Mouse (Mus musculus) gastrocnemius, postnatal 14 days (tissue): ENCODE results near the gene Hmgb1. TPM values are rescaled to one million over a fixed set of nuclear protein-coding genes. Genes with fewer than 3 reads are reported as not detected.
A peak's percentile ranks its signal among the peaks of the same experiment; 100 is the strongest.

Experiments
- DNase-seq: peaks from one replicate; pipeline ENCODE4 v3.0.0; 2021; ENCODE audit warnings: mixed read lengths
- intact Hi-C: fragments of 180-260 bp; cut with DNase I; formaldehyde crosslinking; loops from one replicate; pipeline ENCODE4 v1.15.1; 2025; ENCODE audit warnings: low total_unique reads
- total RNA-seq, 2 experiments: library from RNA; stranded (reverse); gene quantifications; 2 replicates each; pipeline ENCODE4 v1.2.3; 2021

The Hmgb1 gene
- total RNA-seq, 2 experiments from 2014 or later: 125 to 131 TPM

DNA sequence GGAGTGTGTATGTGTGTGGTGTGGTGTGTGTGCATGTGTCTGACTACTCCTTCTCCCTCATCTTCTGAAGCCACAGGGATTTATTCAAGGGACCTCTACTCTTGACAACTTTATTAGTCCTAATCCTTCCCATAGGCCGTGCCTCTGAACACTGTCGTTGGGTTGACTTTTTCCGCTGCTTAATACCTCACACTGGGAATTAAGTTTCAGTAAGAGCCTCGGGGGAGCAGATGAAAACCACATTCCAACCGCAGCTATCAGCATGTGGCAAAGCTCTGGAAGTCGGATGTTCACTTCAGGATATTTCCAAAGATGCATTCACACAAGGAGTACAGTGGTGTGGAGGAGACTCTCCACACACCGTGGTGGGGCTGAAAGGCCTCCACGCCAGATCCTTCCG, 69.7 kb downstream of the Hmgb1 start:
- intact Hi-C loops: no loop called here
- DNase-seq: peak; percentile 1

DNA sequence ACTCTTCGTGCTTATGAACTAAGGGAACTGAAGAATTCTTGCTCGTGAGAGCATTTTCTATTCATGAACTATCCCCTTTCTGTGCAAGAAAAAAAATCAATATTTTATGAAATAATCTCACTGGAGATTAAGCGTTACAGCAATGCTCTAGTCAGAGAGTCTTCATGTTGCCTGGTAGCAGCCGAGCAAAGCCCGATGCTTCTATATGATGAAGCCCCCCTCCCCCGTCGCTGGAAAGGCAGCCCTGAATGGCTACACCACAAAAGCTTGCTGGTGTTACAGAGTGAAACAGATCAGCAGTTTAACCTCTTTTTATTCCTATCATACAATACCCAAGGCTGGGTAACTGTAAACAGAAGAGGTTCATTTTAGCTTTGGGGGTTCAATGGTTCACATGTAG, 70.3 kb downstream of the Hmgb1 start:
- no peak for DNase-seq
- intact Hi-C loops: no loop called here

DNA sequence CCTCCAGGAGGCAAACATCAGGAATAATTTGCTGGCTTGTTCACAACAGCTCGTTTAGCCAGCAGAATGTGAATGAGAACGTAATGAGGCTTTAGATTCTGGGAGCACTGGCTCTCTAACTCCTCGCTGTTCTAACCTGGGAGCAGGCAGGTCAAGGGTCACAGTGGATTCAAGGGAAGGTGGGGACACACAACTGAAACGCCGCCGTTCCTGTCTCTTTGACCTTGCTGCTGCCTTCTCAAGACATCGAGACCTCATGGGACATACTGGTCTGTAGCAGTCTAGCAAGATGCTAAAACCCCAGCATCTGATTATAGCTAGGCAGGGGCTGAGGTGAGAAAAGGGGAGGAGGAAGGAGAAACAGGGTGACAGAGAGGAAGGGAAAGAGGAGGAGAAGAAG, 70.8 kb downstream of the Hmgb1 start:
- intact Hi-C loops: no loop called here
- DNase-seq: peak; percentile 0

DNA sequence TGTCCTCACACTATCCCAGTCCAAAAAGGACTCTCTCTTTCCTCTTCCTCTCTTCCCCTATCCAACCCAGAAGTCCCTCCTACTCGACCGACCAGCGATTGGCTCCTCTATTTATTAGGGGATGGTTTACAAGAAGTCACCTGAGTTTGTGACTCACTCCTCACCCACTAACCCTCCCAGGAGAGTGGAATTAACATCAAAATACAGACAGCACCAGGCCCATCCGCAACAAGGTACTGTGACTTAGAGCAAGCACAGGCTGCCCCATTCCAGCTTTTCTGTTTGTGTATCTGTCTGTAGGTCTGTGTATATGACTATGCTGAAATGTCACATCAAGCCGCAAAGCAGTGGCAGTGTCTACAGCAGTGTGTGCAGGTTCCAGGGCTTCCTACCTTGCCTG, 71.7 kb downstream of the Hmgb1 start:
- no peak for DNase-seq
- intact Hi-C loops: no loop called here

DNA sequence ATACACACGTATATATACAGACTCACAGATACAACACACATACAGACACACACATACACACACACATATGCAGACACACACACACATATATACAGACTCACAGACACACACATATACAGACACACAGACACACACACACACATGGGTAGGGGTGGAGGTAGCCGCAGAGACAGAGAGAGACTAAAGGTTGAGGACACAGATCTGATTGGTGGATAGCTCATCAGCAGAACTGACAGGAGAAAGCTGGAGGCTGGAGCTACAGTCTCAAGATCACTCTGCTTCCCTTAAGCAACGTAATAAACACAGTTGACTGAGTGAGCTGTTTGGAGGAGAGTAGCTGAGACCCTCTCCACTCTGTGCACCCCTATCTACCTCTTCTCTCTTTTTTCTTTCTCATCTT, 75.1 kb downstream of the Hmgb1 start:
- intact Hi-C loops: no loop called here
- no peak for DNase-seq

DNA sequence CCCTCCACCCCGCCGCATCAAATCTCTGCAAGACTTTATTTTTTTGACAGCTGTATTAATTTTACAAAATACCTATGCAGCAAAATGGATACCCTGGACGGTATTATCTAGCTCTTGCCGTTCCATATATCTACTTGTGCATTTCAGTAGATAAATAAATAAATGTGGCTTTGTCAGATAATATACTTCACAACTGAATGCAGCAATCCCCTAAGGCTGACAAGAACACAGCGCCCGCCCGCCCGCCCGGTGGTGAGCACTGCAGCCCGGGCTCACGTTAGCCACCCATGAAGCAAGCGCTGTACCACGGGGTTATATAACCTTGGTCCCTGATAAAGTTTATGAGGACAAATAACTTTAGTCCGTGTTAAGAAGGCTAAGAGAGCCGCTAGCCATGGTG, 76.1 kb downstream of the Hmgb1 start:
- intact Hi-C loops: no loop called here
- DNase-seq: no peak

DNA sequence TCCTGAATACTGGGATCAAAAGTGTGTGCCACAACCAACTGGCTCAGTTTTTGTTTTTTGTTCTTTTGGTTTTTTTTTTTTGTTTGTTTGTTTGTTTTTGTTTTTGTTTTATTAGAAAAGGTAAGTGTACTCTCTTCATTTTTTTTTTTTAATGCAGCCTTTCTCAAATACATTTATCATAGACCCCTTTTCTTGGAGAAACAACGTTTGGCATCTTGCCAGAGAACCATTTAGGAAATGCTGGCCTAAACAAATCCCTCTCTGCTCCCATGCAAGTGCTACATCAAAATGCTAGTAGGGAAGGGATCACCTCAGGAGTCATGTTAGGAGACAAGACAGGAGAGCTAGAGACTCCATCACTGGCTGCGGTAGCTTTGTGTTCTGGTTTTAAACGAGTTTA, 76.7 kb downstream of the Hmgb1 start:
- no peak for DNase-seq
- intact Hi-C loops: no loop called here

DNA sequence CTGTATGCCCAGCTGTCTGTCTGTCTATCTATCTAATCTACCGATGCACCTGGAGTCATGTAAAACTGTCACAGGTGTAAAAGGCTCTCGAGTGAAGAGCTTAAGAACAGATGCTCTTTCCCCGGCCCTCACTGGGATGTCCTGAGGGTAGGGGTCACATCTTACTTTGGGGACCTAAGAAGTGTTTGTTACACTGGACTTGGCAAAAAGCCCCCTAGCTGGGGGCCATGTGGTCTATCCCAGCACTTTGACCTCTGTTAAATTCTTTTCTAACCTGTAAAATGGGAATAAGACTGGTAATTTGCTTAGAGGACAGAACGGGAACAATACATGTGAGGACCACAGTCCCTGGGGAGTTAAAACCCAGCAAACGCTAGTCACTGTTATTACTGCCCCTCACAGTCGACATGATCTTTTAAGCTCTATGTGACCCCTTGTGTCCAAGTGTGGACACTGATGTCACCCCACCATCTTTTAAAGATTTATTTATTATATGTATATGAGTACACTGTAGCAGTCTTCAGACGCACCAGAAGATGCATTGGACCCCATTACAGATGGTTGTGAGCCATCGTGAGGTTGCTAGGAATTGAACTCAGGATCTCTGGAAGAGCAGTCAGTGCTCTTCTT, 80.1 kb downstream of the Hmgb1 start:
- intact Hi-C loops: no loop called here
- peak; percentile 0 for DNase-seq

DNA sequence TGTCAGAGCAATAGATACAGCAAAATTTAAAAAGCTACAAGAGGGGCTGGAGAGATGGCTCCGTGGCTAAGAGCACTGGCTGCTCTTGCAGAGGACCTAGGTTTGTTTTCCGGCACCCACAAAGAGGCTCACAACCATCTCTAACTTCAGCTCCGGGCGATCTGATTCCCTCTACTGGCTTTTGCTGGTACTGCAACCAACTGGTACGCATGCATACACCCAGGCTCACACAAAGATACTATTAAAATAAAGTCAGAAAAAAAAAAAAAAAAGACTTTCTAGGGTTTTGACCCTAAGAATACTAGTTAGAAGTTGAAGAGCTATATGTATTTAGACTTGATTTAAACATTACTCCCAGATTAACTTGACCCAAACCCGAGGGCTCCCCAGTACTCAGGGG, 82.4 kb downstream of the Hmgb1 start:
- intact Hi-C loops: no loop called here
- no peak for DNase-seq

DNA sequence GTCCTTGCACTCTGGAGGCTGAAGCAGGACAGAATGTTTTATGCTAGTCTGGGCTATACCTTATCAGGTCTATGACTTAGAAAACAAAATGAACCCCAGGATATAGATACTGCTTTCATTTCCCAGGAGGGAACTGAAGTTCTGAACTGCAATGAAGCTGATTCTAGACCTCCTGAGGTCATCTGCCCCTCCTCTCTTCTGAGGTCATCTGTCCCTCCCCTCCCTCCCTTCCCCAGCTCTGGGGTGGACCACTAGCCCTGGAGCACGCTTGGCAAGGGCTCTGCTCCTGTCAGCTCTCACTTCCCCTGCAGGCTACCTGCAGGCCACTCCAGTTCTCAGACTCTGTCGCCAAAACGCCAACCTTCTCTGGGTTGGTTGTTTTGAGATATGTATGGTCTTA, 84.2 kb downstream of the Hmgb1 start:
- intact Hi-C loops: no loop called here
- no peak for DNase-seq

DNA sequence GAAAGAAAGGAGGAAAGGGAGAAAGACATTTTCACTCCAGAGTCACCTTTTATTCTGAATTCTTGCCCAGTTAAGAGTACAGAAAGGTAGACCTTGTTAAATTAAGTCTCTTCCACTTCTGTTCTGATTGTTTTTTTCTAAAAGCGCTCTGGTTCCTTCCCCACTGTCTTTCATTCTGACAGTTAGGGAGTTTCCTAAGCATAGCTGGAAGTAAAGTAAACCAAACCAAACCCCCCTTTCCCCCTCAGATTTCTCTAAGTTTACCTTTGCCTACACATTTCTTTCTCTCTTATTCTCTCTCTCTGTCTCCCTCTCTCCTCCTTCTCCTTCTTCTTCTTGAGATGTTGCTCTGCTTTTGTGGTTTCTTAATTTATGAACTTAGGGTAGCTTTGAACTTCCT, 85.3 kb downstream of the Hmgb1 start:
- no peak for DNase-seq
- intact Hi-C loops: no loop called here

DNA sequence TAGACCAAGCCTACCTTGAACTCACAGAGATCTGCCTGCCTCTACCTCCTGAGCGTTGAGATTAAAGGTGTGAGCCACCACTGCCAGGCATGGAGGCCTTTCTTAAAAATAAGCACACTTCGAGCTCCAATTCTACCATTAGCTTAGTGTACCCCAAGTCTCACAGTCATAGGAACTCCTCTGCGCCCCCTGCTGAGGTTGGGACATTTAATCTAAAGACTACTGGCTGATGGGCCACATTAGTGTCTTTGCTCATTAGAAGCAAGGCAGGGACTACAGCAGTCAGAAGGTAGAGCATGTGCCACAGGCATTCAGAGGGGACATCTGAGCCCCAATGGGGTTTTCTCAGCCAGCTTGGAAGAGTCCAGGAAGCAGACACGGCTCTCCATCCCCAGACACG, 86.4 kb downstream of the Hmgb1 start:
- intact Hi-C loops: no loop called here
- DNase-seq: no peak

DNA sequence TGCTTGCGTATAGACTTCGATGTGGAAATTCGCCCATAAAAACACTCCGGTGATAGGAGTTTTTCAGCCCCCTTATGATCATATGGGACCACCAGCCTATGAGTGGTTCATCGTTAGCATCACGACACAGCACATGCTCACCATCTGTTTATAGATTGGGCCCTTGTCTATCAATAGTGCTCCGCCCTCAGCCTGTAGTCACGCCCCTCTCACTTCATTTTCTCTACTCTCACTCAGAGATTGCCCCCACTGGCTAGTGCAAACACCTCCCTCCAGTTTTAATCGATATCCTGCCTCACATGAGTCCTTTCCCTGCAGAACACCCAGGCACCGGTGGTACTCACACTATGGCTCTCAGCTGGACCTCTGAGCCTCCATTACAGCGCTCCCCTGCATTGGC, 88.0 kb downstream of the Hmgb1 start:
- intact Hi-C loops: no loop called here
- no peak for DNase-seq

DNA sequence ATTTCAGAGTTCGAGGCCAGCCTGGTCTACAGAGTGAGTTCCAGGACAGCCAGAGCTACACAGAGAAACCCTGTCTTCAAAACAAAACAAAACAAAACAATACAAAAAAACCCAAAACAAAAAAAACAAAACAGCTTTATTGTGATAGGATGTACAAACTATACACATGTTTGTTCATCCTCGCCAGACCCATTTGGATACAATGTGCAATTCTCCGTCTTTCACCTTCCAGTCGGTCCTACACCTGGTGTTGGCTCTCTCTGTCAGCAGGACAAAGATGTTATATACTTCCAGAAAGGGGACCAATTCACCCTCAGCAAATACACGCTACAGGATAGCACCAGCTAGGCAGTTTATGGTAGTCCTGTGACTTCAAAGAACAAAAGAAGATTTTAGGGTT, 91.4 kb downstream of the Hmgb1 start:
- no peak for DNase-seq
- intact Hi-C loops: no loop called here

DNA sequence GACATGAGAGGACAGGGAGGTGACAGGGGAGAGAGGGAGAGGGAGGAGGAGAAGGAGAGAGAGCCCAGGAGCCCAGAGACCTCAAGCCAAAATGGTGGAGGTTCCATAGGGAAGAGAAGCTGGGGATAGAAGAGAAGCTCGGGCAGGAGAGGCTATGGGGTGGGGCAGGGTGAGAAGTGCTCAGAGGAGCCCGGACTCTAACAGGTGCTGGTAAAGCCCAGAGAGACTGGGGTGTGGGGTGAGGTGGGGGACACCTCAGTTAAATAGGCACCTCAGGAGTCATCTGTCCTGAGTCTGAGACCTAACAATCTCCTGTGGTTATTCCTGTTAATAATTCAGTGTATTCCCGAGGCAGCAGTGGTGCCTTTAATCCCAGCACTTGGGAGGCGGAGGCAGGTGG, 91.8 kb downstream of the Hmgb1 start:
- intact Hi-C loops: no loop called here
- DNase-seq: no peak

DNA sequence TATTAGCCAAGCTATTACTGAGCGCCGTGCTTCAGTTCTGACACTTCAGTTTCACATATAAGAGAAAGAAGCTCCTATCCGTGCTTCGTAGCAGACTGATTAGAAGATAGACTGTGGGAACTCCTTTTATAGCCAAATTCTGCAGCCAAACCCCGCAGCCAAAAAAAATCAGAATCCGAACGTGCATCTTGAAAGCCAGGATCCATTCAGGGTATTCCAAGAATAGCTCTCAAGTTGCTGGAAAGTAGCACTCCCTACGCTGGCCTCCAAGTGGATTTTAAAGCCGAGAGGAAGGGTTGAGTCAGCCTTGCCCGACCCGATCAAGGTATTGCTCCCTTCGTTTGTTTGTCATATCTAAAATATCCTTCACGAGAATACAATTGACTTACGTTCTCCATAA, 93.0 kb downstream of the Hmgb1 start:
- intact Hi-C loops: no loop called here
- DNase-seq: no peak

DNA sequence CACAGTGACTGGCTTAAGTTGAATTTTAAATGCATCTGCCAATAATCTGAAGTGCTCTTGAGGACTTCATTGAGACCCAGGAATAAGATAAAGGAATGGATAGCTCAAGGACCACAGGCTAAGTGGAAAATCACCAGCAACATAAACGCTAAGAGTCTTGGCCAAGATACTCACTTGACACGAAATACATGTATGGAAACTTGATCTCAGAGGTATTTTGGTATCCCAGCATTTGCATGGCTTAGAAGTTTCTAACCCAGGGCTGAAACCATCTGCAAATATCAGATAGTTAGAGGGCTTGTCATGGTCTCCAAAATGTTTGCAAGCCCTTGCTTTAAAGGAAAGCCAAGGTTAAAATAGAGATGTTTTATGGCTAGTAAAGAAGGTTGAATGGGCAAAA, 94.4 kb downstream of the Hmgb1 start:
- DNase-seq: no peak
- intact Hi-C loops: no loop called here

DNA sequence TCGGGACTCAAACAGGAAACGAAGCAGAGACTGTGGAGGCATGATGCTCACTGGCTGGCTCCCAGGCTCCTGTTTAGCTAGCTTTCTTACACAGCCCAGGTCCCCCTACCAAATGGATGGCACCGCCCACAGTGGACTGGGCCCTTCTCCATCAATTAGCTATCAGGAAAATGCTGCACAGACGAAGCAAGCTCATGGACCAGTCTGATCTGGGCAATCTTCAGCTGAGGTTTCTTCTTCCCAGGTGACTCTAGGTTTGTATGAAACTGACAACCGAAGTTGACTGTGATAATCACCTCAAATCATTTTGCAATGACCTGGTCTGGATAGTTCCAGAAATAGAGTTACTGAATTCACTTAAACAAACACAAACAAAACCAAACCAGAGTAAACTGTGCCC, 94.8 kb downstream of the Hmgb1 start:
- DNase-seq: no peak
- intact Hi-C loops: no loop called here

DNA sequence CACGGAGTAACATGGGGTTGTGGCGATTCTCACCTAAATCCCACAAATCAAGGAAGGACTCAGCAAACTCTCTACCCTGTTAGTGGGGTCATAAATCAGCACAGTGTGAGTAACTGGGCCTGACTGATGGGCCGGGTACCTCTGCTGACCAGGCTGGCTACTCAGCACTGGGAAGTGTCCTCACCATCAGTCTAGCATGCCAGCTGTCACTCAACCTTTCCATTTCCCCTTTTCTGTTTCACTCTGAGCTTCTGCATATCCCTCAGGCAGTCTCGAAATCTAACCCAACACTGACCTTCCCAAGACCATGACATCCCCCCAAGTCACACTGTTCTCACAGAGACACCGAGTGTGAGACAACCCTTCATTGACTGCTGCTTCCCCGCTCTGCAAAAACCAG, 95.4 kb downstream of the Hmgb1 start:
- intact Hi-C loops: no loop called here
- DNase-seq: no peak

DNA sequence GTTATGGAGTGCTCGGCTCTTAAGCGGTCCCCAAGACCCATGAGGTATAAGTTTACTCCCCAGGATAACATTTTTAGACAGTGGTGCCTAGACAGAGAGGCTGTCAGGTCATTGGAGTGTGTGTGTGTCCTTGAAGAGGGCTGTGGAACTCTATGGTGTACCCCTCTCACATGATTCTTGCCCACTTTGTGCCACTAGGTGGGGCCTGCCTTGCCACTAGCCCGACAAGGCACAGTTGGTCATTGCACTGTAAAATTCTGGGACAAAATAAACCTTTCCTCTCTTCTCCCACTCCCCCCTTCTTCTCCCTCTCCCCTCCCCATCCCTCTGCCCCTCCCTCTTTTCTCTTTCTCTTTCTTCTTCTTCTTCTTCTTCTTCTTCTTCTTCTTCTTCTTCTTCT, 96.1 kb downstream of the Hmgb1 start:
- DNase-seq: no peak
- intact Hi-C loops: no loop called here

DNA sequence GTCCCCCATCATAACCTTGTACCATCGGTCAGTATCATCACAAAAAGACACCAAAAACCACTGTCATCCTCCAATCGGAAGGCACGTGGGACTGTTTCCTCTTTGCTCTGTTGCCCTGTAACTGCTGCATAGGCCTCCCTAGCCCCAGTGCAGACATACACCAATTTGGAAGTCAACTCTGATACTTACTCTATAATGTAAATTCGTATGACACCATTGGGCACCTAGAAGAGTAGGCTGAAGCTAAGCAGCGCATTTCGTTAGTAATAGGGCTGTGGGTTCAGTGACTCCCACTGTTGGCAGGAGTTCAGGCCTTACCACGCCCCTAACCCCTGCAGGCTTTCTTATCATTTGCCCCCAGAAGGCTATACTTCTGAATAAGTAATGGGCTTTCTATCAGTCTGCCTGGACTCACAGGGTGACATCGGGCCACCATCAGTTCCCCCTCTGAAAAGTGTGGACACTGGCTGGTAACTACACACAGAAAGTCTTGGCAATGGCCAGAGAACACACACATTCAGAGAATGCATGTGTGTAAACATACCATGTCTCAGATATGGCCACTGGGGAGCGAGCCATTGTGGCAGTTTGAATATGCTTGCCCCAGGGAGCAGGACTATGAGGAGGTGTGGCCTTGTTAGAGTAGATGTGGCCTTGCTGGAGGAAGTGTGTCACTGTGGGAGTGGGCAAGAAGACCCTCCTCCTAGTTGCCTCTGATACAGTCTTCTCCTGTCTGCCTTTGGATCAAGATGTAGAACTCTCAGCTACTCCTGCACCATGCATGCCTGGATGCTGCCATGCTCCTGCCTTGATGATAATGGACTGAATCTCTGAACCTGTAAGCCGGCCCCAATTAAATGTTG, 97.7 kb downstream of the Hmgb1 start:
- DNase-seq: no peak
- intact Hi-C loops: no loop called here

DNA sequence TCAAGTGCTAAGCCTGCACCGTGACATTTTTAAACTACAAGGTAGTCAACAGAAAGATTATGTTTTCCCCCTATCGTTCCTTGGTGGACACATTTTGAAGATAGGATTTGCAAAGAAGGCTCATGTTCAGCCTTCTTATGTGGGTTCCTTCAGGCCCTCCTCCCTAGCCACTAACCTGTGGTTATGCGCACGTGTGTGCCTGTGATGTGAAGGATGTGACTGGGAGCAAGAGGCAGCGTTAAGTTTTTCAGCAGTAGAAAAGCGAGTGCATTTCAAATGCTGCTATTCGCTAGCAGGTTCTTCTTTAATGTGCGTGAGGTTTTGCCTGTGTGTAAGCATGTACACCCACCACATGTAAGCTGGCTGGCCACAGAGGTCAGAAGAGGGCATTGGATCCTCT, 103.8 kb downstream of the Hmgb1 start:
- DNase-seq: no peak
- intact Hi-C loops: no loop called here
